Mouse (Mus musculus) MEL (cell line): Measurements from ENCODE around the gene Spop.

Experiments used
- E2F4 ChIP-seq: IDR thresholded peaks from 2 replicates; pipeline ENCODE4 v1.6.1; 2011; ENCODE audit warnings: low read depth, low read length, improper control_type of control experiment, borderline replicate concordance
- MXI1 ChIP-seq: IDR thresholded peaks from 2 replicates; pipeline ENCODE4 v1.6.1; 2011; ENCODE audit warnings: mild to moderate bottlenecking, low read depth, low read length, improper control_type of control experiment
- POLR2A ChIP-seq, 2 experiments: IDR thresholded peaks; 2 replicates each; pipeline ENCODE4 v1.6.1; 2011 to 2012; ENCODE audit warnings: low read length in 2 of 2, mild to moderate bottlenecking in 2 of 2, control low read depth in 1 of 2, improper control_type of control experiment in 1 of 2, low read depth in 1 of 2, moderate library complexity in 1 of 2; ENCODE audit not compliant: control insufficient read depth in 1 of 2, insufficient read depth in 1 of 2, poor library complexity in 1 of 2
- TBP ChIP-seq: IDR thresholded peaks from 2 replicates; pipeline ENCODE4 v1.8.0; 2011; ENCODE audit warnings: low read depth, low read length, improper control_type of control experiment

DNA sequence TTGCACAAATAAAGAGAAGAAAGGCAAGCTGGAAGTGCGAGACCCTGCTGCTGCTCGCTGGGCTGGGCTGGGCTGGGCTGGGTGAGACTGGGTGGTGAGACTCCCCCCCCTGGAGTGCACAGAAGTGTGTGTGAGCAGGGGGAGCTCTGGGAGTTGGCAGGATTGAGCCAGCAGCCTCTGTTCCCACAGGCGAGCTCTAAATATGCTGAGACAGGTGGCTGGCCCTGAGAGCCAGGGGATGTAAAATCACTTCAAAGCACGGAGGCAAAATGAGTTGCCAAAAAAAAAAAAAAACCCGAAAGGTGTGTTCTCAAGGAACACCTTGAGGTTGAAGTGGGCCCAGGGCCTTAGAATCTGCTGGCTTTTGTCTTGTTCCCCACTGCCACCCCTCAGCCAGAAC is 22.1 kb upstream of the Spop start:
- no peak for TF ChIP-seq E2F4
- TF ChIP-seq TBP = no peak
- no peak for TF ChIP-seq POLR2A (IDR thresholded peaks at IDR 0.05; ENCODE audit: control insufficient read depth in 1 of 2, insufficient read depth in 1 of 2, low read depth in 1 of 2, low read length in 2 of 2, poor library complexity in 1 of 2)
- TF ChIP-seq MXI1 = no peak
